Mouse (Mus musculus): ENCODE measurements around the gene Mmp14. TPM values are rescaled to one million over a fixed set of nuclear protein-coding genes. Genes with fewer than 3 reads are reported as not detected.

Mmp14 gene
- polyA plus RNA-seq, 1 experiment from 2014 or later: 76.1 TPM

- Histone ChIP-seq H3K27ac (no peak overlapping the region), H3K4me3 (no peak overlapping the region), H3K9me3 (no peaks in the 10 kb centered on the region), H3K36me3 (peaks cover 14% of the 10 kb centered on the region), H3K4me1 (replicated peaks) (peaks cover 27% of the 10 kb centered on the region), H3K27me3 (ENCODE audit: insufficient read depth, poor library complexity, severe bottlenecking) (0 out of 2 replicates have a peak, but pooled peaks cover 4% of the 10 kb centered on the region)
- no peak for DNase-seq (ENCODE audit: low spot score)
- WGBS: 67% methylated on average over 3 of the region's 3 CpGs
Observed at GRCm38 (mm10) chr14:54445476-54445875, 14.1 kb downstream of the Mmp14 start.

DNA sequence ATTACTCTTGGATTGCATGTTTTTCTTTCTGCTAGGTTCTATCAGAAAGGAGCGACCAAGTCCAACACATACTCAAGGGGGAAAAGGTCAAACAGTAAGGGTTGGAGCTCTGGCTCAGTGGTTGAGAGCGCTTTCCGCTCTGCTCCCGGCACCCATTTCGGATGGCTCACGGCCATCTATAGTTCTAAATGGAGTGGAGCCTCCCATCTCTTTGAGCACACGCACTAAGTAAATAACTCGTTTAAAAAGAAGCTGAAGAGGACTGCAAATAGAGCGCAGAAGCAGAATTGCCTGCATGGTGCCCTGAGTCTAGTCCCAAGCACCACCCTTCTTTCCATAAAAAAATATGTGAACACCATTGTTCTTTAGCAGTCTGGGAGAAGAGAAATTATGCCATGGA is 22.2 kb downstream of the Mmp14 start:
- no peak for DNase-seq (ENCODE audit: low spot score)
- H3K27me3 ChIP-seq (ENCODE audit: insufficient read depth, poor library complexity, severe bottlenecking): no peaks in the 10 kb centered on the region
- H3K4me1 ChIP-seq (replicated peaks): peaks cover 7% of the 10 kb centered on the region
- H3K4me3 ChIP-seq: no peak overlapping the region
- no peaks in the 10 kb centered on the region for H3K36me3 ChIP-seq
- H3K27ac ChIP-seq: no peak overlapping the region
- no peaks in the 10 kb centered on the region for H3K9me3 ChIP-seq
- 88% methylated on average over 9 of the region's 9 CpGs for WGBS

- no peaks in the 10 kb centered on the region for H3K27me3 ChIP-seq (ENCODE audit: insufficient read depth, poor library complexity, severe bottlenecking)
- no peak for DNase-seq (ENCODE audit: low spot score)
- no peak overlapping the region for H3K27ac ChIP-seq
- H3K9me3 ChIP-seq: no peaks in the 10 kb centered on the region
- H3K36me3 ChIP-seq: no peaks in the 10 kb centered on the region
- no peaks in the 10 kb centered on the region for H3K4me1 ChIP-seq (replicated peaks)
- no peak overlapping the region for H3K4me3 ChIP-seq
- WGBS: 90% methylated on average over 11 of the region's 11 CpGs
Observed at GRCm38 (mm10) chr14:54454669-54455528, 23.5 kb downstream of the Mmp14 start.

GRCm38 (mm10) chr14:54457907-54458569 is 26.6 kb downstream of the Mmp14 start:
- no peaks in the 10 kb centered on the region for H3K36me3 ChIP-seq
- no peaks in the 10 kb centered on the region for H3K9me3 ChIP-seq
- no peak overlapping the region for H3K27ac ChIP-seq
- no peaks in the 10 kb centered on the region for H3K4me1 ChIP-seq (replicated peaks)
- WGBS: 90% methylated on average over 14 of the region's 14 CpGs
- no peak for DNase-seq (ENCODE audit: low spot score)
- H3K27me3 ChIP-seq (ENCODE audit: insufficient read depth, poor library complexity, severe bottlenecking): no peaks in the 10 kb centered on the region
- H3K4me3 ChIP-seq: no peak overlapping the region

- H3K36me3 ChIP-seq: peaks cover 13% of the 10 kb centered on the region; the same call in 1 of the 2 replicates
- no peak overlapping the region for H3K27ac ChIP-seq
- no peaks in the 10 kb centered on the region for H3K9me3 ChIP-seq
- peaks cover 20% of the 10 kb centered on the region for H3K4me1 ChIP-seq (replicated peaks)
- H3K27me3 ChIP-seq (ENCODE audit: insufficient read depth, poor library complexity, severe bottlenecking): no peaks in the 10 kb centered on the region
- DNase-seq (ENCODE audit: low spot score): no peak
- WGBS: 79% methylated on average over 4 of the region's 4 CpGs
- H3K4me3 ChIP-seq: no peak overlapping the region
Observed at GRCm38 (mm10) chr14:54462146-54462545, 30.7 kb downstream of the Mmp14 start.

DNA sequence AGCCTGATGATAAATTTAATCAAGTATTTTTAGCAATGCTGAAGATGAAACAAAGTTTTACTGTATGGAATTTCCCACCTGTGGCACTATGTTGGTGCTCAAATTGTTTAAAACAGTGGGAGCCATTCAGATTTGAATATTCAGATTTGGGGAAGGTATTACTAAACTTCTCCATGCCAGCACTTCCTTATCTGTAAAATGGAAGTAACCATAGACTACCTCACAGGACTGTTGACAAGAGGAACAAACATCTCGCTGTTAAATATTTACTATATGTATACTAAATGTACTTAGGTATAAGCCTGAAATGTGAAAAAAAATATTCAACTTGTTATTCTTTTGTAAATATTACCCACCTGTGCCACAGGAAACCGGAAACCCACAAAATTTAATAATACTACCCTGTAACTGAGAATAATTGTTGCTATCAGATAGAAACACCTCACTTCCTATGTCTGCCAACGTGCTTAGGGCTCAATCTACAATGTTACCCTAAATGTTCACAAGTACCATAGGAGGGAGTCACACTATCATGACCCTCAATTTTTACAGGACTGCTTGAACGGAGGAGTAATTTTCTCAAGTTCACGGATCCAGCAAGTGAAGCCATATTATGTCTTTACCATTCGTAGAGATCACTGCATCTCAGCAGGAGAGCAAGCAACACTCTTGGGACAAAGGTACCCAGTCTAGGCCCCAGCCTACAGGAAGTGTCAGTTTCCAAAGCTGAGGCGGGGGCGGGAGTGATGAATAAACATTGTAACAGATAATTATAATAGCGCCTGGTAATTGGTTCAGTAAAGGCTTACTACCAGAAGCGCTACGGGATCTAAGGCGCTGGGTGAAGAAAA is 31.9 kb downstream of the Mmp14 start:
- H3K27me3 ChIP-seq (ENCODE audit: insufficient read depth, poor library complexity, severe bottlenecking): no peaks in the 10 kb centered on the region
- H3K27ac ChIP-seq: peak overlapping the region; percentile 91
- H3K4me3 ChIP-seq: peak overlapping the region; percentile 85
- no peaks in the 10 kb centered on the region for H3K9me3 ChIP-seq
- no peak for DNase-seq (ENCODE audit: low spot score)
- peaks cover 25% of the 10 kb centered on the region for H3K36me3 ChIP-seq
- H3K4me1 ChIP-seq (replicated peaks): peaks cover 22% of the 10 kb centered on the region
- 17% methylated on average over 12 of the region's 12 CpGs for WGBS

DNA sequence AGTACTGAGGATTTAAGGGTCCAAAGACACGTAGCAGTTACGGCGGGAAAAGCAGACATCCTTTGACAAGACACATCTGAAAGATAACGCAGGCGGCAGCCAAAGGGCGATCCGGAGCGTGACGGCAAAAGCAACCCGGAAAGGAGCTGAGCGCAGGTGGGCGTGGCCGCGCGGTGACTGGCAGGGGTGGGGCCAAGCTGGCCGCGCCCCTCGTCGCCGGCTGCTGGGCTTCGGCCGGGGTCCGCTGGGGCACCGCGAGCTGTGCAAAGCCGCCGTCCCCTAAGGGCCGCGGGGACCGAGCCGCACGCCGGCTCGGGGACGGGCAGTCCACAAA is 32.5 kb downstream of the Mmp14 start, which contains the start of gene Lrp10:
Gene Lrp10 (plus strand): TSS at position 179 of the 334 bp plus-strand sequence.
- Histone ChIP-seq H3K9me3 (no peaks in the 10 kb centered on the region), H3K27me3 (ENCODE audit: insufficient read depth, poor library complexity, severe bottlenecking) (no peaks in the 10 kb centered on the region), H3K36me3 (peaks cover 31% of the 10 kb centered on the region), H3K27ac (peak within 1 kb of the TSS; percentile 91), H3K4me3 (peak within 1 kb of the TSS; percentile 85), H3K4me1 (replicated peaks) (peaks cover 22% of the 10 kb centered on the region)
- under 1% methylated on average over 35 of the region's 35 CpGs for WGBS
- DNase-seq (ENCODE audit: low spot score): peak; percentile 92

DNA sequence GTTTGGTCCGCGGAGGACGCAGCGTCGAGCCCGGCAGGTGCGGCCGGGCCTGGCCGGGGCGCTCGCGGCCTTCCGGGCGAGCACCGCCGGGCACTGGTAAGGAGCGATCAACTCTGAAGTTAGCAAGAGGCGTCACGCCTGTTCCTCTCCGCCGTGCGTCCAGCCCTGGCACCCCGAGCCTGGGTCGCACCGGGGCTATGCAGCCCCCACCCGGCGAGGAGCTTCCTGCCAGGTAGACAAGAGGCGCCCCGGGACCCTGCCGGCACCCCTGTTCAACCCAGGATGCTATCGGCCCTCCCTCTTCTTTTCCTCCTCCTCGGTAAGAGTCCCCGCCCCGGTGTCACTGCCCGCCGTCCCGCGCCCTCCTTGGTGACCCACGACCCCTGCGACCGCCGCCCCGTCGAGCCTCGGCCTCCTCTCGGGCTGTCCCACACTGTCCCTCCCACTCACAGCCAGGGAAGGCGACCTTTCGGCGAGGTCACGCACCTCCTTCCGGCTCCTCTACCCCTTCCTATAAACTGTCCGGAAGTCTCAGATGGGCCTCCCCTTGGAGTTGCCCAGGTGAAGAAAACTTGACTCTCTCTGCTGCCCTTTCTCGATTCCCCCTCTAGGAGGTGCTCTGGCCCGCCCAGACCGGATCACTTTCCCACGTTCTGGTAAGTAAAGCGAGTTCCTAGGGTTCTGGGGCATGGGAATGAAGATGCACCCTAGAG is 33.0 kb downstream of the Mmp14 start:
- peaks cover 22% of the 10 kb centered on the region for H3K4me1 ChIP-seq (replicated peaks)
- H3K36me3 ChIP-seq: peaks cover 36% of the 10 kb centered on the region
- peak overlapping the region; percentile 91 for H3K27ac ChIP-seq
- peak overlapping the region; percentile 85 for H3K4me3 ChIP-seq
- WGBS: under 1% methylated on average over 57 of the region's 57 CpGs
- H3K27me3 ChIP-seq (ENCODE audit: insufficient read depth, poor library complexity, severe bottlenecking): no peaks in the 10 kb centered on the region
- DNase-seq (ENCODE audit: low spot score): peak; percentile 79
- no peaks in the 10 kb centered on the region for H3K9me3 ChIP-seq

DNA sequence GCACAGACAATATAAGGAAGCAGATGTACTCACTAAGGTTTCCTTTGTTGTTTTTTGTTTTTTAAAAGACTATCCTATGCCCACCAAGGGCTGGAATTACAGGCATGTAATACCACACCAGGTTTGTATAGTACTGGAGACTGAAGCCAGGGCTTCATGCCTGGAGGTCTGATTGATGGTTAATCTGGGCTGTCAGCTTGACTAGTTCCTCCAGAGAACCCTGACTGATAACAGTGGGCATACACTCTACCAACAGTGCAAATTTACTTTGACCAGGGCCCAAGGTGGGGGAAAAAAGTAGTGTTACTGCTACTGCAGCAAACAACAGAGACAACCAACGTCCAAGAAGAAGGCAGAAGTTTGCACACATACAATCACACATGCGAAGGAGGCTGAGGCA is 40.1 kb downstream of the Mmp14 start:
- Histone ChIP-seq H3K9me3 (no peaks in the 10 kb centered on the region), H3K27me3 (ENCODE audit: insufficient read depth, poor library complexity, severe bottlenecking) (peaks cover 8% of the 10 kb centered on the region; the same call in 1 of the 2 replicates), H3K36me3 (peaks cover 48% of the 10 kb centered on the region), H3K4me3 (no peak overlapping the region), H3K27ac (no peak overlapping the region; the same call in 1 of the 2 replicates), H3K4me1 (replicated peaks) (peaks cover 16% of the 10 kb centered on the region)
- 80% methylated on average over 2 of the region's 2 CpGs for WGBS
- DNase-seq (ENCODE audit: low spot score): no peak

- no peak overlapping the region for H3K27ac ChIP-seq
- peaks cover 36% of the 10 kb centered on the region for H3K36me3 ChIP-seq
- peaks cover 21% of the 10 kb centered on the region for H3K27me3 ChIP-seq (ENCODE audit: insufficient read depth, poor library complexity, severe bottlenecking)
- H3K4me3 ChIP-seq: no peak overlapping the region
- H3K9me3 ChIP-seq: no peaks in the 10 kb centered on the region
- DNase-seq (ENCODE audit: low spot score): no peak
- peaks cover 28% of the 10 kb centered on the region for H3K4me1 ChIP-seq (replicated peaks)
- WGBS: 83% methylated on average over 5 of the region's 5 CpGs
Observed at GRCm38 (mm10) chr14:54472671-54473070, 41.3 kb downstream of the Mmp14 start.

GRCm38 (mm10) chr14:54474744-54475143 is 43.3 kb downstream of the Mmp14 start:
- peaks cover 44% of the 10 kb centered on the region for H3K4me1 ChIP-seq (replicated peaks)
- H3K9me3 ChIP-seq: no peaks in the 10 kb centered on the region
- peaks cover 15% of the 10 kb centered on the region for H3K36me3 ChIP-seq
- DNase-seq (ENCODE audit: low spot score): no peak
- H3K27ac ChIP-seq: no peak overlapping the region
- WGBS: 91% methylated on average over 5 of the region's 5 CpGs
- H3K4me3 ChIP-seq: no peak overlapping the region
- peaks cover 41% of the 10 kb centered on the region for H3K27me3 ChIP-seq (ENCODE audit: insufficient read depth, poor library complexity, severe bottlenecking)
